Mouse (Mus musculus) forebrain, embryonic 16.5 days (tissue): ENCODE data around the gene Lin7c. TPM values are rescaled to one million over a fixed set of nuclear protein-coding genes. Genes with fewer than 3 reads are reported as not detected.

ENCODE experiments used
- ATAC-seq: fragments of 200-750 bp; cut with Nextera tagmentation; 2 replicates; pipeline ENCODE4 v1.8.0; 2017; ENCODE audit warnings: mild to moderate bottlenecking, moderate library complexity
- H3K27ac ChIP-seq: fragments of 300-500 bp; sonication (generic); 2 replicates; pipeline ENCODE4 v1.5.1; 2014; ENCODE audit warnings: low read length, control low read depth
- H3K27me3 ChIP-seq: fragments of 300-500 bp; sonication (generic); replicated peaks from 2 replicates; pipeline ENCODE4 v1.6.1; 2014; ENCODE audit warnings: low read length; ENCODE audit not compliant: control insufficient read depth, insufficient read depth
- H3K36me3 ChIP-seq: fragments of 300-500 bp; sonication (generic); 2 replicates; pipeline ENCODE4 v1.6.1; 2014; ENCODE audit not compliant: control insufficient read depth, insufficient read depth
- H3K4me1 ChIP-seq: fragments of 300-500 bp; sonication (generic); replicated peaks from 2 replicates; pipeline ENCODE4 v1.6.1; 2014; ENCODE audit warnings: low read length; ENCODE audit not compliant: control insufficient read depth, insufficient read depth
- H3K4me2 ChIP-seq: fragments of 300-500 bp; sonication (generic); 2 replicates; pipeline ENCODE4 v1.6.1; 2014; ENCODE audit warnings: mild to moderate bottlenecking, low read length, control low read depth
- H3K4me3 ChIP-seq: fragments of 300-500 bp; sonication (generic); replicated peaks from 2 replicates; pipeline ENCODE4 v1.5.1; 2014; ENCODE audit warnings: mild to moderate bottlenecking, low read length, control low read depth
- H3K9ac ChIP-seq: fragments of 300-500 bp; sonication (generic); replicated peaks from 2 replicates; pipeline ENCODE4 v1.6.1; 2014; ENCODE audit warnings: low read depth, low read length, control low read depth
- H3K9me3 ChIP-seq: fragments of 300-500 bp; sonication (generic); 2 replicates; pipeline ENCODE4 v1.6.1; 2016; ENCODE audit warnings: low read length; ENCODE audit not compliant: control insufficient read depth
- WGBS: fragments of 180-500 bp; shearing (Covaris S2); extraction: QIAGEN DNeasy Blood & Tissue Kit; methylation state at CpG from one replicate; pipeline ENCODE4 v1.1.7; 2014; 5-methylcytosine and 5-hydroxymethylcytosine counted together
- polyA plus RNA-seq: library from polyadenylated mRNA; unstranded; fragments of >200 nt; fragmentation: Nextera tagmentation; extraction: Ambion mirVana; gene quantifications from 2 replicates; pipeline ENCODE4 v1.2.1, GENCODE M21; 2015

The Lin7c gene
- polyA plus RNA-seq, 1 experiment from 2014 or later = 207 TPM

- H3K4me2 ChIP-seq = no peak overlapping the region; the same call in 1 of the 2 replicates
- H3K36me3 ChIP-seq = no peaks in the 10 kb centered on the region
- no peak overlapping the region for H3K9ac ChIP-seq
- no peaks in the 10 kb centered on the region; the same call in 1 of the 2 replicates for H3K4me1 ChIP-seq
- ATAC-seq = peak; percentile 92
- H3K4me3 ChIP-seq = no peak overlapping the region
- WGBS = 55% methylated on average over 4 of the region's 4 CpGs
- H3K27me3 ChIP-seq = no peaks in the 10 kb centered on the region
- H3K27ac ChIP-seq = peak overlapping the region; percentile 44; the same call in 1 of the 2 replicates
- no peaks in the 10 kb centered on the region for H3K9me3 ChIP-seq
Measured at GRCm38 (mm10) chr2:109884106-109884505, 6.5 kb upstream of the Lin7c start.

GRCm38 (mm10) chr2:109884507-109884906 is 6.1 kb upstream of the Lin7c start:
- peak overlapping the region; percentile 44; the same call in 1 of the 2 replicates for H3K27ac ChIP-seq
- no peaks in the 10 kb centered on the region for H3K27me3 ChIP-seq
- peak; percentile 87 for ATAC-seq
- 38% methylated on average over 4 of the region's 4 CpGs for WGBS
- no peak overlapping the region for H3K9ac ChIP-seq
- no peaks in the 10 kb centered on the region; the same call in 1 of the 2 replicates for H3K4me1 ChIP-seq
- no peaks in the 10 kb centered on the region for H3K9me3 ChIP-seq
- no peaks in the 10 kb centered on the region for H3K36me3 ChIP-seq
- H3K4me3 ChIP-seq = no peak overlapping the region
- H3K4me2 ChIP-seq = no peak overlapping the region; the same call in 1 of the 2 replicates

DNA sequence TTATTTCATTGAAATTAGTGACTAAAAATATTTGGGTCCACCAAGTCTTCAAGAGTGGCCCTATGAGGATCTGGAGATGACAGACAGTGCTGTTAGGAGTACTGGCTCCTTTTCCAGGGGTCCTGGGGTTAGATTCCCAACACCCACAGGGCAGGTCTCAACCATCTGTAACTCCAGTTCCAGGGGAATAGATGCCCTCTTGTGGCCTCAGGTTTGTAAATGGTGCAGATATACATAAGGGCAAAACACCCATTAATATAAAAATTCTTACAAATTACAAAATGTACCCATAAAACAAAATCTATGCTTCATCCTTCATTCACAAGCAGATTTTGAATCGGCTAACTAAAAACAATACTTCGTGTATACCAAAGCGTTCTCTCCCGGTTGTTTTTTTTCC is 585 bp upstream of the Lin7c start:
- no peak for ATAC-seq
- peak overlapping the region; percentile 97 for H3K9ac ChIP-seq
- no peak overlapping the region for H3K27ac ChIP-seq
- H3K9me3 ChIP-seq = no peaks in the 10 kb centered on the region
- H3K4me2 ChIP-seq = peak overlapping the region; percentile 52
- WGBS = 37% methylated on average over 4 of the region's 4 CpGs
- H3K27me3 ChIP-seq = no peaks in the 10 kb centered on the region
- H3K36me3 ChIP-seq = peaks cover 7% of the 10 kb centered on the region
- H3K4me1 ChIP-seq = peaks cover 13% of the 10 kb centered on the region
- H3K4me3 ChIP-seq = peak overlapping the region; percentile 98

GRCm38 (mm10) chr2:109891031-109891430 is 378 bp downstream of the Lin7c start:
- Histone ChIP-seq H3K9me3 (no peaks in the 10 kb centered on the region), H3K36me3 (peaks cover 15% of the 10 kb centered on the region), H3K4me3 (peak overlapping the region; percentile 98), H3K27me3 (no peaks in the 10 kb centered on the region), H3K9ac (peak overlapping the region; percentile 97), H3K4me1 (peaks cover 13% of the 10 kb centered on the region), H3K27ac (peak overlapping the region; percentile 85), H3K4me2 (peak overlapping the region; percentile 87)
- under 1% methylated on average over 33 of the region's 34 CpGs for WGBS
- ATAC-seq = peak; percentile 82

DNA sequence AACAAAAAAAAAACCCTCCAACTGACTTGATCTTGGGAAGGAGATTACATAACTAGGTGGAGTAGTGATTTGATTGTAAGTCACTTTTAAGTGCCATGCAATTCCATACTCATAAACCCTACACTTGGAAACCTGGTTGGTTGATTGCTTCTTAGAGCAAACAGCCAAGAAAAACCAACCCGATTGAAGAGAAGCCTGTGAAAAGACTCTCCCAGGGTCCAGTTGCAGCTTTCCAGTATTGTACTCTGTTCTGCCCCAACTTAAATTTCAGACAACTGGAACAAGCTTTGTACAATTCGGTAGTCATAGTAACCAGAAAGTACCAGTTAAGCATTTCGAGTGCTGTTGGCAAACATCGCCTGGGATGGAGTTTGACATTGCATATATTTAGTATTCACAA is 818 bp downstream of the Lin7c start:
- no peak for ATAC-seq
- WGBS = 7% methylated on average over 4 of the region's 4 CpGs
- peak overlapping the region; percentile 97 for H3K9ac ChIP-seq
- H3K9me3 ChIP-seq = no peaks in the 10 kb centered on the region
- H3K4me2 ChIP-seq = peak overlapping the region; percentile 87
- H3K36me3 ChIP-seq = peaks cover 18% of the 10 kb centered on the region
- peaks cover 13% of the 10 kb centered on the region for H3K4me1 ChIP-seq
- no peak overlapping the region; the same call in 1 of the 2 replicates for H3K27ac ChIP-seq
- no peaks in the 10 kb centered on the region for H3K27me3 ChIP-seq
- H3K4me3 ChIP-seq = peak overlapping the region; percentile 98

GRCm38 (mm10) chr2:109896311-109896710 is 5.7 kb downstream of the Lin7c start:
- ATAC-seq = no peak
- H3K4me3 ChIP-seq = no peak overlapping the region
- H3K27me3 ChIP-seq = no peaks in the 10 kb centered on the region
- no peak overlapping the region for H3K9ac ChIP-seq
- H3K9me3 ChIP-seq = no peaks in the 10 kb centered on the region
- H3K27ac ChIP-seq = no peak overlapping the region
- 77% methylated on average over 7 of the region's 7 CpGs for WGBS
- peaks cover 39% of the 10 kb centered on the region for H3K36me3 ChIP-seq
- H3K4me1 ChIP-seq = peaks cover 13% of the 10 kb centered on the region
- H3K4me2 ChIP-seq = no peak overlapping the region

GRCm38 (mm10) chr2:109902869-109903268 is 12.2 kb downstream of the Lin7c start:
- WGBS = 85% methylated on average over 7 of the region's 7 CpGs
- ATAC-seq = no peak

GRCm38 (mm10) chr2:109904171-109904821 is 13.6 kb downstream of the Lin7c start:
- Histone ChIP-seq H3K4me1 (no peaks in the 10 kb centered on the region), H3K27me3 (0 out of 2 replicates have a peak, but pooled peaks cover 3% of the 10 kb centered on the region), H3K36me3 (peaks cover 10% of the 10 kb centered on the region; the same call in 1 of the 2 replicates), H3K27ac (no peak overlapping the region), H3K9ac (no peak overlapping the region), H3K4me2 (no peak overlapping the region), H3K9me3 (no peaks in the 10 kb centered on the region), H3K4me3 (no peak overlapping the region)
- WGBS = 2% methylated on average over 7 of the region's 7 CpGs
- ATAC-seq = peak; percentile 84

More at GRCm38 (mm10) chr2:109902869-109903268, 12.2 kb downstream of the Lin7c start:
- Histone ChIP-seq H3K4me2 (no peak overlapping the region), H3K36me3 (peaks cover 16% of the 10 kb centered on the region), H3K4me3 (no peak overlapping the region), H3K9me3 (no peaks in the 10 kb centered on the region), H3K27me3 (no peaks in the 10 kb centered on the region), H3K4me1 (no peaks in the 10 kb centered on the region), H3K27ac (no peak overlapping the region), H3K9ac (no peak overlapping the region)

- no peak for ATAC-seq
- no peak overlapping the region for H3K9ac ChIP-seq
- no peak overlapping the region for H3K27ac ChIP-seq
- WGBS = 80% methylated on average over 2 of the region's 2 CpGs
- H3K9me3 ChIP-seq = no peaks in the 10 kb centered on the region
- no peaks in the 10 kb centered on the region for H3K4me1 ChIP-seq
- no peak overlapping the region for H3K4me3 ChIP-seq
- 0 out of 2 replicates have a peak, but pooled peaks cover 3% of the 10 kb centered on the region for H3K27me3 ChIP-seq
- no peaks in the 10 kb centered on the region for H3K36me3 ChIP-seq
- H3K4me2 ChIP-seq = no peak overlapping the region
Measured at GRCm38 (mm10) chr2:109909122-109909521, 18.5 kb downstream of the Lin7c start.
